Mouse (Mus musculus) heart, postnatal 0 days (tissue): Measurements from ENCODE around the gene Zdhhc12. TPM values are rescaled to one million over a fixed set of nuclear protein-coding genes. Genes with fewer than 3 reads are reported as not detected.

Experiments
- ATAC-seq: fragments of 200-750 bp; cut with Nextera tagmentation; 2 replicates; pipeline ENCODE4 v1.8.0; 2017; ENCODE audit warnings: low read depth, moderate number of reproducible peaks, moderate library complexity; ENCODE audit not compliant: insufficient read depth
- DNase-seq: peaks from one replicate; pipeline ENCODE4 v3.0.0-alpha.2; 2016; ENCODE audit warnings: low spot score
- H3K27ac ChIP-seq: fragments of 300-500 bp; sonication (generic); 2 replicates; pipeline ENCODE4 v1.5.1; 2014; ENCODE audit warnings: low read depth, mild to moderate bottlenecking
- H3K27me3 ChIP-seq: fragments of 300-500 bp; sonication (generic); 2 replicates; pipeline ENCODE4 v1.6.1; 2014; ENCODE audit warnings: low read length, mixed read lengths; ENCODE audit not compliant: control insufficient read depth, insufficient read depth
- H3K36me3 ChIP-seq: fragments of 300-500 bp; sonication (generic); replicated peaks from 2 replicates; pipeline ENCODE4 v1.6.1; 2014; ENCODE audit warnings: low read length, mixed read lengths; ENCODE audit not compliant: control insufficient read depth, insufficient read depth
- H3K4me1 ChIP-seq: fragments of 300-500 bp; sonication (generic); 2 replicates; pipeline ENCODE4 v1.6.1; 2014; ENCODE audit warnings: antibody characterized with exemption; ENCODE audit not compliant: control insufficient read depth, insufficient read depth
- H3K4me2 ChIP-seq: fragments of 300-500 bp; sonication (generic); 2 replicates; pipeline ENCODE4 v1.6.1; 2014; ENCODE audit warnings: low read depth, mild to moderate bottlenecking, low read length, moderate library complexity
- H3K4me3 ChIP-seq: fragments of 300-500 bp; sonication (generic); 2 replicates; pipeline ENCODE4 v1.5.1; 2014; ENCODE audit warnings: low read depth, low read length
- H3K9ac ChIP-seq: fragments of 300-500 bp; sonication (generic); replicated peaks from 2 replicates; pipeline ENCODE4 v1.6.1; 2014; ENCODE audit warnings: low read depth, low read length, mixed read lengths
- H3K9me3 ChIP-seq: fragments of 300-500 bp; sonication (generic); replicated peaks from 2 replicates; pipeline ENCODE4 v1.6.1; 2016; ENCODE audit warnings: low read length; ENCODE audit not compliant: control insufficient read depth
- CTCF ChIP-seq: IDR thresholded peaks from 2 replicates; pipeline ENCODE4 v1.5.1; 2016; ENCODE audit warnings: antibody characterized with exemption, control low read depth, low read depth
- EP300 ChIP-seq: IDR thresholded peaks from 2 replicates; pipeline ENCODE4 v1.6.1; 2016; ENCODE audit warnings: antibody characterized with exemption, low read depth
- WGBS: fragments of 180-500 bp; shearing (Covaris S2); extraction: QIAGEN DNeasy Blood & Tissue Kit; methylation state at CpG from one replicate; pipeline ENCODE4 v1.1.7; 2014; 5-methylcytosine and 5-hydroxymethylcytosine counted together
- polyA plus RNA-seq: library from polyadenylated mRNA; unstranded; fragments of >200 nt; fragmentation: Nextera tagmentation; extraction: Ambion mirVana; gene quantifications from 2 replicates; pipeline ENCODE4 v1.2.1, GENCODE M21; 2015
- total RNA-seq: library from RNA; depleted of rRNA; stranded (reverse); fragments of >200 nt; gene quantifications from 2 replicates; pipeline ENCODE4 v1.2.3, GENCODE M21; 2014; ENCODE audit warnings: low replicate concordance

Gene Zdhhc12
- total and polyA plus RNA-seq, 2 experiments from 2014 or later, result 15.5 to 19.9 TPM

DNA sequence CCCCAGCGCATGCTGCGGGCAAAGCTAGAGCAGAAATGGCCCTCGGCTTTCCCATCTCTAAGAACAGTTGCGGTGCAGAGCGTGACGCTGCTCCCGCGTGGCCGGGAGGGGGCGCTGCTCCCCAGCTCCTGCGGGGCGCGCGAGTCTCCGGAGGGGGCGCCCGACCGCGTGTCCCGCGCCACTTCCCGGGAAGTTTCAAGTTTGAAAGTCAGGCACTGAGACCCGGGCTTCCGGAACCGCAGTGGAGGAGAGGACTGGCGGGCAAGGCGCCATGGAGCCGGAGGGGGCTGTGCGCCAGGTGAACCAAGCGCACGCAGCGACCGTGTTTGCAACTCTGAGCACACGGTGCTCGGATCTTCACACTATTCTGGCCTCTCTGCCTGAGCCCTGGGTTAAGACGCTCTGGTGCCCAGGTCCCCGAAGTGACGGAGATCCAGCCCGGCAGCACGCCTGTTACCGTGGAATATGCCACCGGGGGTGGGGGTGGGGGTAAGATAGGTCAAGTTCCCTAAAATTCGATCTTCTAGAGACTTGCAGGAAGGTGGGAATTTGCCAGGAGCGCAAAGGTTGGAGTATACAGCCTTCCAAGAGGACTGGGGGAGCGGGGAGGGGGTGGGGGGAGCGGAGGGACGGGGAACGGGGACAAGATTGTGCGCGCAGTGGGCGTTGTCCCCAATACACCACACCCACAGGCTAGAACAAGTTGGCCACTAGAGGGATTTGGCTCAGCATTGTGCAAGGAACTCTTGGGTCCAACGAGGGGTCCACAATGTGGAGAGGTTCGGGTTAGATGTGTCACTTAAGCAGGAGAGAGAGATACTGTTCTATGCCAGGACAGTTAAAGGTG lies 15.7 kb downstream of the Zdhhc12 start, which contains the start of gene Pkn3:
Pkn3 (plus strand) TSS at position 183 of the 847 bp plus-strand sequence.
- under 1% methylated on average over 53 of the region's 53 CpGs for WGBS
- peak within 1 kb of the TSS; percentile 52 for H3K4me3 ChIP-seq
- peak; percentile 87 for DNase-seq
- no peaks in the 10 kb centered on the region for H3K9me3 ChIP-seq
- peaks cover 6% of the 10 kb centered on the region; the same call in 1 of the 2 replicates for H3K36me3 ChIP-seq
- H3K4me2 ChIP-seq, result peak within 1 kb of the TSS; percentile 79
- H3K27ac ChIP-seq, result peak within 1 kb of the TSS; percentile 70
- H3K4me1 ChIP-seq, result 0 out of 2 replicates have a peak, but pooled peaks cover 3% of the 10 kb centered on the region
- TF ChIP-seq CTCF, result peak; percentile 98
- TF ChIP-seq EP300, result no peak
- H3K9ac ChIP-seq, result peak within 1 kb of the TSS; percentile 42
- peak; percentile 81 for ATAC-seq
- H3K27me3 ChIP-seq, result no peaks in the 10 kb centered on the region

DNA sequence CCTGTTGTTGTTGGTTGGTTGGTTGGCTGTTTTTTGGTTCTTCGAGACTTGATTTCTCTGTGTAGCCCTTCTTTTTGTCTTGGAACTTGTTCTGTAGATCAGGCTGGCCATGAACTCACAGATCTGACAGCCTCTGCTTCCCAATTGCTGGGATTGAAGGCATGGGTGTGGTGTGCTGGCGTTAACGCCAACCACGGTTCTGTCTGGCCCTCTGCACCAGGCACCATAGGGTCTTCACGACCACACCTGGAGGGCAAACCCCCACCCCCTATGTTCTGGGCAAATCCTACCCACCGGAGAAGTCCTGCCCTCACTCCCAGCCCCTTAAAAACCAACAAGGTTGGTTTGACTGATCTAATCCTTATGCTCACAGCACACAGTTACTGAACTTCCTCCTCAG lies 16.5 kb downstream of the Zdhhc12 start:
- Histone ChIP-seq H3K27ac (peak overlapping the region; percentile 21; the same call in 1 of the 2 replicates), H3K36me3 (peaks cover 11% of the 10 kb centered on the region), H3K9ac (no peak overlapping the region), H3K27me3 (no peaks in the 10 kb centered on the region), H3K9me3 (no peaks in the 10 kb centered on the region), H3K4me2 (peak overlapping the region; percentile 79), H3K4me3 (no peak overlapping the region), H3K4me1 (0 out of 2 replicates have a peak, but pooled peaks cover 3% of the 10 kb centered on the region)
- ATAC-seq (peak; percentile 2; the same call in 1 of the 2 replicates), DNase-seq (no peak)
- no peak for TF ChIP-seq CTCF
- TF ChIP-seq EP300, result no peak
- WGBS, result 65% methylated on average over 6 of the region's 6 CpGs

DNA sequence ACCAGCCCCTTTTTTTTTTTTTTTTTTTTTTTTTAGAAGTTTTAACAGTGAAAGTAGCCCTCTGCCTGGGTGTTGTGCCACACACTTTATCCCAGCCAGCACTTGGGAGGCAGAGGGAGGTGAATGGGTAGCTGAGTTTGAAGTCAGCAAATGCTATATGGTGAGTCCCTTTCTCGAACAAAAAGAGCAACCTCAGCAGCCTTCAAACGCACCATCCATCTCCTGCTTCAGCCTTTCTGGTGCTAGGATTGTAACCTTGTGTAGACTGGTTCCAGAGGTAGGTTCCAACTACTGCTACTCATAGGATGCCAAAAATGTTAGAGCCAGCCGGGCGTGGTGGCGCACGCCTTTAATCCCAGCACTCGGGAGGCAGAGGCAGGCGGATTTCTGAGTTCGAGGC lies 17.0 kb downstream of the Zdhhc12 start:
- Histone ChIP-seq H3K9me3 (no peaks in the 10 kb centered on the region), H3K36me3 (peaks cover 14% of the 10 kb centered on the region), H3K4me3 (no peak overlapping the region), H3K27ac (no peak overlapping the region), H3K27me3 (no peaks in the 10 kb centered on the region), H3K4me2 (no peak overlapping the region), H3K9ac (no peak overlapping the region), H3K4me1 (0 out of 2 replicates have a peak, but pooled peaks cover 3% of the 10 kb centered on the region)
- no peak for TF ChIP-seq EP300
- TF ChIP-seq CTCF, result no peak
- WGBS, result 91% methylated on average over 8 of the region's 9 CpGs
- ATAC-seq (no peak), DNase-seq (no peak)

DNA sequence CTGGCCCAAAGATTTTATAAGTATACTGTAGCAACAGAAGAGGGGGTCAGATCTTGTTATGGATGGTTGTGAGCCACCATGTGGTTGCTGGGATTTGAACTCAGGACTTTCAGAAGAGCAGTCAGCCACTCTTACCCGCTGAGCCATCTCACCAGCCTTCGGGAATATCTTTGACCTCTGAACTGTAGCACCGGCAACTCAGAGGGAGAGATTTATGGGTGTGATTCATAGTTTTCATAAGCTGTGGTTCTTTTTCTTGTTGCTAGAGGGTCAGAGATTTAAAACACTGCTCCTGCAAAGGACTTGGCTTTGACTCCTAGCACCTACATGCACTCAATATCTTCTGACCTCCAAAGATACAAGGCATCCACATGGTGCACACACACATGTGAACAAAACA lies 17.8 kb downstream of the Zdhhc12 start:
- TF ChIP-seq EP300, result no peak
- TF ChIP-seq CTCF, result no peak
- DNase-seq, result no peak
- WGBS, result 69% methylated on average over 3 of the region's 3 CpGs
- Histone ChIP-seq H3K27me3 (no peaks in the 10 kb centered on the region), H3K27ac (no peak overlapping the region), H3K9me3 (no peaks in the 10 kb centered on the region), H3K4me2 (no peak overlapping the region), H3K4me1 (0 out of 2 replicates have a peak, but pooled peaks cover 3% of the 10 kb centered on the region), H3K9ac (no peak overlapping the region), H3K36me3 (peaks cover 15% of the 10 kb centered on the region), H3K4me3 (no peak overlapping the region)
- no peak for ATAC-seq

DNA sequence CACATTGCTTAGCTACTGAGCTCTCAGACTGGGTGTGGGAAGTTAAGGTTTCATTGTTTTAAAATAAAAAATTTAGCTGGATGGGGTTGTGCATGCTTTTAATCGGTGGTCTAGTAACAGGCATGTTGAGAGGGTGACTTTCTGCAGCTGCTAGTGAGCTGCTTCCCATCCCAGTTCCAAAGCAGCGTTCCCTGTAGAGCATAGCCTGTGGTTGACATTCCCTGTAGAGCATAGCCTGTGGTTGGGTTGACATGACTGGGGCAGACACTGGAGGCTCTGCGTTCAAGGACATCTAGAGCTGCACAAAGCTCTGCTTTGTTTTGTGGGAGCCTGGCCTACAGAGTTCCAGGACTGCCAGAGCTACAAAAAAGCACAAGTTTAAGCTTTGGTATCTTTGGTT lies 20.2 kb downstream of the Zdhhc12 start:
- H3K9me3 ChIP-seq, result no peaks in the 10 kb centered on the region
- H3K9ac ChIP-seq, result no peak overlapping the region
- TF ChIP-seq CTCF (no peak), EP300 (no peak)
- WGBS, result 72% methylated on average over 3 of the region's 3 CpGs
- H3K4me1 ChIP-seq, result 0 out of 2 replicates have a peak, but pooled peaks cover 2% of the 10 kb centered on the region
- DNase-seq (no peak), ATAC-seq (no peak)
- no peak overlapping the region for H3K4me2 ChIP-seq
- no peaks in the 10 kb centered on the region for H3K27me3 ChIP-seq
- no peak overlapping the region for H3K27ac ChIP-seq
- H3K36me3 ChIP-seq, result peaks cover 37% of the 10 kb centered on the region
- no peak overlapping the region for H3K4me3 ChIP-seq
